Mouse (Mus musculus) lung, postnatal 0 days (tissue): ENCODE results near the gene Crebbp.

Experiments
- CTCF ChIP-seq: IDR thresholded peaks from 2 replicates; pipeline ENCODE4 v1.5.1; 2016; ENCODE audit warnings: antibody characterized with exemption, mild to moderate bottlenecking
- EP300 ChIP-seq: IDR thresholded peaks from 2 replicates; pipeline ENCODE4 v1.6.1; 2016; ENCODE audit warnings: antibody characterized with exemption, mild to moderate bottlenecking, control low read depth

DNA sequence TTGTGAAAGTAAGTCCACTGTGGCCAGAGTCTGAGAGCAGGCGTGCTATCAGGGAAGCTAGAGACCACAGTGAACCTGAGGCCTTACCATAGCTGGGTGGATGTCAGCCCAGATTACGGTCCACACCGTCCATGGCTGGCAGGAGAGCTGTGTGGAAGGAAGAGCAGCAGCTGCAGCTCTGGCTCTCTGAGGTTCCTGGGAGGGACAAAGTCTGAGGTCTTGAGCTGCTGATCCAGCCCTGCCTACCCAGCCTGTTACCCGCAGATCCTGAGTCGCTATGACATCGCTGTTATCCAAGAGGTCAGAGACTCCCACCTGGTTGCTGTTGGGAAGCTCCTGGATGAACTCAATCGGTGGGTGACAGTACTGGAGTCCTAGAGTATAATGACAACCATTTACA is 176.1 kb downstream of the Crebbp start:
- TF ChIP-seq CTCF (no peak), EP300 (no peak)
